Mouse (Mus musculus): ENCODE results near the gene Ehd4.

DNA sequence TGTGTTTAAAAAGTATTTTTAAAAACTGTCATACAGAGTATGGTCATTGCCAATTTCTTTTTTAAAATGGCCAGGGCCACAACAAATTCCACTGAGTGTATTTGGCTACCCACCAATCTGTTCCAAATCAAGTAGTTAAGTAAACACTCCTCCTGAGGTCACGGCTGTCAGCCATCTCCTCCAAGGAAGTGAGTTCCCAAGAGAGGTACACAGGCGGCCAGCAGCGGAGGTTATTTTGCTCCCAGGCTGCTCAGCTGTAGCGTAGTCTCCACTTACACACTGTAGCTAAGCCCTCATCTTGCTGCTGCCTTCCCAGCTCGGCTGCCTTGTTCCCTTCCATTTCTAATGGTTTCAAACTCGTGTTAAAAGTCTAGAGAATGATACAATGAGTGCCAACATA, 51.5 kb downstream of the Ehd4 start:
- TF ChIP-seq CTCF (IDR thresholded peaks at IDR 0.05; ENCODE audit: low read depth, low read length) (no peak), POLR2A (IDR thresholded peaks at IDR 0.05; ENCODE audit: insufficient read depth, low read length) (no peak)

Measured in ES-Bruce4 (cell line).